Mouse (Mus musculus) c-Kit-positive CD71-positive TER-119-positive erythroid progenitor cells, embryonic 14.5 days (primary cell): ENCODE measurements around the gene Dcakd.
A peak's percentile ranks its signal among the peaks of the same experiment; 100 is the strongest.

Source experiments
- DNase-seq: peaks from one replicate; pipeline ENCODE4 v3.0.0-alpha.2; 2013; ENCODE audit warnings: low spot score

The Dcakd gene

DNA sequence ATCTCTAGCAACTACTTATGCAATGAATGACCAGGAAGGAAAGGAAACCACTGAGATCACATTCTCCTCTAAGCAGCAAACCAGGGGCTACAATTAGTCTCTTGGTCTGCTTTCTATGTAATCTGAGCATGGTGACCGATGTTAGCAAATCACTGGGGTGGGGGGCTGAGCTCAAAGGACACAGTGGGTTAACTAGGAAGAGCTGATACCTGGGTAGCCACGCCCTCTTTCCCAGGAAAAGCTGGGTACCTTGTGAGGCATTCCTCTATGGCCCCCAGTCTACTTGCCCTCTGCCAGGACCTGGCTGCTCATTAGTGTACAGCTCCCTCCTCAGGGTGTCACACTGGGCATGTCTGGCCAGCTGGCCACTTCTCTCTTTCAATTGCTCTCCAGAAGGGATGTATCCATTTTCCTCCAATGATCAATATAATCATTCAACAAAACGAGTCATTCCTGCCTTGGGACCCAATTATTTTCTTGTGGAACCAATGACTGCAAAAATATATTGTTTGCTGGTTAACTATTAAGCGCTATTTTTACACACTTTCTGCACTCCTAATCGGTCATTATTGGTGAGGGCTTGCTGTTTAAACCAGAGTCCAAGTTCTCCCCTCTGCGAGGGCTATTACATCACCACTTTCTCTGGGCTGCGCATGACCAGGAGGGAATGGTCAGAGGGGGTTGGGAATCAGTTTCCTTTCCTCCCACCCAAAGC is 21.7 kb downstream of the Dcakd start:
- no peak for DNase-seq

DNA sequence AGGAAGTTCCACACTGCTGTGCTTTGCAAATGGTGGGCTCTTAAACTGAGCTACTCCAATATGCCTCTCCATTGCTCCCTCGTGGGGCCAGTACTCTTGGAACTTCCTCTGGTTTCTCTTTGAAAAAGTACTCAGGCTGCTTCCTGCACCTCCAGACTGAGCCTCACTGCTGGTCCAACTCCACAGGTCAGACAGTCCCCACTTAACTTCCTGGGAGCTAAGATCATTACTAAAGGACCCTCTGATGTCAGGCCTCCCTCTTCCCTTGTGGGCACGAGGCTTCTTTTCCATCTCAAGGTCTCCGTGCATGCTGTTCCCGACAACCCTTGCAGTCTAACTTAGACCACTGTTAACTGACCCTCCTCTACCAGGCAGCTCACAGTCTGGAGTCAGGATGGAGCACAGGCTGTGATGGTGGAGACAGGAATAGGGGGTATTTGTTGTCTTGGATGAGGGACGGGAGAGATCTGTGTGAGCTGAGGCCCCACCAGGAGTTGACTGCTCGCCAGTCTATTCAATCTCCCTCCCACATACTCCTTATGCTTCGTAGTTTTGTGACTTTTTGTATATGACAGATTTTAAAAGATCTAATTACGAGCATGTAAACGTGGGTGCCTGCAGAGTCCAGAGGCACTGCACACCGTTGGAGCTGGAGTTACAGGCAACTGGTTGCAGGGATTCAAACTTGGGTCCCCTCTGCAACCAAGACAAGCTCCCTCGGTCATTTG is 22.7 kb downstream of the Dcakd start:
- no peak for DNase-seq

DNA sequence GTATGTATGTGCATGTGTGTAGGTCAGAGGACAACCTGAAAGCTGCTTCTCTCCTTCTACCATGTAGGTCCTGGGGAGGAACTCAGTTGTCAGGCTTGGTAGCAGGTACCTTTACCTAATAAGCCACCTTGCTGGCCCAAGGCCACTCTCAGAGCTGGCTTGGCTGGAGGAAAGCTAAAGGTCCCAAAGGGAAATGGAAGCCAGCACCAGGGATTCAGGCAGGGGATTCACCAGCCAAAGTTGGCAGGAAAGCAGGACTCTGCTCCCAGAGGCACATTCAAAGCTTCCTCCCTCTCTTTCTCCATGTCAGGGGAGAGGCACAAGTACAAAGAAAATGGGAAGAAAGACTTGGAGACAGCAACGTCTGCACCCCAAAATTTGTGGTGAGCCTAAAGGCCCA is 23.3 kb downstream of the Dcakd start:
- no peak for DNase-seq

DNA sequence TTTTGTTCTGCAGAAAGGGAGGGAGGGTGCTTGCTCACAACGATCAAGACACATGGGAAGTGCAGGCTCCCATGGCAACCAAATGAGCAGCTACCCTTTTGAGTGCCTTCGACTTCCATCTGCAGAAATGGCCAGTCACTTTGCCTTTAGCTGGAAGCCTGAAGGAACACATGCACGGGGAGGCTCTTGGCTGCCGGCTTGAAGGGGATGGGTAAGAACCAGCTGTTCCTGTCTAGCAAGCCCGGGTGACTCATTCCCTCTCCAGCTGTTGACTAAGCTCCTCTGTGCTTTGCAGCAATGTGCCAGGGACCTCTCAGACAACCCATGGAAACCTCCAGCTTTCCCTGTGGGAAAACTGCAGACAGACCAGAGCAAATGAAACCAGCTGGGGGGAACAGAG is 24.9 kb downstream of the Dcakd start:
- DNase-seq, result no peak

DNA sequence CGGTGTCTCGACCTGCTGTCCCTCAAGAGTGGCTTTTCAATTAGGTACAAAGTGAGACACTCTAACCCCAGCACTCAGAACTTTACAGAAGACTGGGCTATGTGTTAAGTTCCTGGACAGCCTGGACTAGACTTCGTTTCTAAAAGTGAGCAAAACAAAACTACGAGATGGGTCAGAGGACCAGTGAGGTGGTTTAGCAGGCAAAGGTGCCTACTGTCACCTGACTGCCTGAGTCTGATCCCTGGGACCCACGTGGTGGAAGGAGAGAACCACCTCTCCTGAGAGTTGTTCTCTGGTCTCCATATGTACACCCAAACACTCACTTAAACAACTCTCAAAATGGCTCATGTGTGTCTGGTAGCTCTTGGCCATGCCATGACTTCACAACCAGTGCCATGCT is 27.1 kb downstream of the Dcakd start:
- DNase-seq, result no peak

DNA sequence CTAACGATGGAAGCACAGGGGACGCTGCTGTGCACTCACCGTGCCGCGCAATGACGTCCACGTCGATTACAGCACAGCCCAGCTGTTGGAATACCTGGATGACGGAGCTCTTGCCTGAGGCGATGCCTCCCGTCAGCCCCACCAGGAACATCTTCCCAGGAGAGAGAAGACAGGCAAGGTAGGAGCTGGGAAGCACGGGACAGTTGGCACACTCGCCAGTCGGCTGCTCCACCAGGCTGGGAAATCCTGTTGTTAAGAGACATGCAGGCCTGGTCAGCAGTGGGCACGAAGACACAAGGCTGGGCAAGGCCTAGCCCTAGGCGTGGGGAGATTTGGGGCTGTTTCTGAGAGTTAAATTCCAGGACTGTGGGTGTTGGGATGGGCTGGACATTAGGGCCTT is 28.0 kb downstream of the Dcakd start:
- no peak for DNase-seq

DNA sequence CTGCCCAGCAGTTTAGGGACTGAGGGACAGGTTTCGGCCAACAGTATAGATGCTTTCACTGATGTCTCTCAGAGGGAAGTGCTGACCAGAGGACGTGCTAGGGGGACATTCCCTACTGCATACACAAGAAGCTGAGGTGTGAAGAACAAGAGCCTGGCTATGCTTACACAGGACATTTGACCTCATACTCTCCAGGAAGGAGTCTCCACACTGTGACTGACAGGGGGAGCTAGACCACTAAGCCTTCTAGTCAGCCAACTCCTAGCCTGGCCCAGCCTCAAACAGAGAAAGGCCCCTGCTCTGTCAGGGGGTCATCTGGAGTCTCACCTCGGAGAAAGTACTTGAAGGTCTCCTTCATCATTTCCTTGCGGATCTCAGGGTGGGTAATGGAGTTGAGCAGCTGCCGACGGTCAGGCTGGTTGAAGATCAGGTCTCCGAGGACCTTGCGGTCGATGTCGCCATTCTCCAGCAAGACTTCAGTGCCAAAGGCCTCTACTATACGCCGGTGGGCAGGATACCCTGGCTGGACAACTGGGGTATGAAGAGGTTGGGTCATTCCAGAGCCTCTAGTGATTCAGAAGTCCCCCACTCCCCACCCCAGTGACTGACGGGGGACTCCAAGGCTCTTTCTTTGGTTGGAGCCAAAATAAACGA is 28.7 kb downstream of the Dcakd start:
- no peak for DNase-seq

DNA sequence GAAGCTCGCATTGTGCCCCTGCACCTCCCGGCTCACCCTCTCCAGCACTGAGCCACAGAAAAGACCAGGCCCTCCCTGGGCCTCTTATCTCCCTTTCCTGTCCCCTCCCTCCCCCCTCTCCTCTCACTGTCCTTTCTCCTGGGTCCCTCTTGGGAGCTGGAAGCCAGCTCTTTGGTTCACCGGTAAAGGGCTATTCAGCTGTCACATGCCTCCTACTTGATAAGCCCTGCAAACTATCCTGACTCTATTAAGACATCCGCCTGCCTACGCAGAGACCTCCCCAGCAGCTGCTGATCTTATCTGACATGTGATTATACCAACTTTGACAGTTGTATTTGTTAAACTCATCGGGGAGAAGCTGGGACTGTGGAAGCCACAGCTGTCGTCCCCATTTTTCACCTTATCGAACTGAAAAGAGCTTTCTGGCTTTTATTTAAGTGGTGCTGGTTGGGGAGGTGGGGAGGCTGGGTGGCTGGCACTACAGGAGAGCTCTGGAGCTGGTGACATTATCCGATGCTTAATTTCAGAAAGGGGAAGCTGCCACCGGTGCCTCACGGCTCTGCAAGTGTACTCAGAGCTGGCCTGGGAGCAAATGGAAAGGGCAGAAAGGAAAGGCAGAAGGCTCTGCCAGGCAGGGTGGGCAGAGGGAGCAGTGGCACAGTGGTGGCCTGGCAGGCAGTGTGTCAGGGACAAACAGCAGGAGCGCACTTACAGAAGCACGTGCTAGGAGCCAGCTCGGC is 29.4 kb downstream of the Dcakd start:
- peak; percentile 34 for DNase-seq

DNA sequence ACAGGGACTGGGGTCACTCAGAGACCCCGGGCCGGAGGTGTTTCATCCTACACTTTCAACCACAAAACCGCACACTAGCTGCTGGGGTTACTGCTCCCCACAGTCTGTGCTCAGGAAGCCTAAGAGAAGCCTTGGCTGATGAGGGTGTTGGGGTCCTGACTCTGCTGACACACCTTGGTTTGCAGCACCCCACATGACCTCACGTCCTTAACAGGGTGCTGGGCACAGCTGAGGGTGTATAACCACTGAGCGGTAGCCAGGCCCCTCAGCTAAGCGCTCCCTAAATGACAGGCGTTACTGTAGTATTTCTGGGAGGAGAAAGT is 29.9 kb downstream of the Dcakd start:
- DNase-seq, result no peak

DNA sequence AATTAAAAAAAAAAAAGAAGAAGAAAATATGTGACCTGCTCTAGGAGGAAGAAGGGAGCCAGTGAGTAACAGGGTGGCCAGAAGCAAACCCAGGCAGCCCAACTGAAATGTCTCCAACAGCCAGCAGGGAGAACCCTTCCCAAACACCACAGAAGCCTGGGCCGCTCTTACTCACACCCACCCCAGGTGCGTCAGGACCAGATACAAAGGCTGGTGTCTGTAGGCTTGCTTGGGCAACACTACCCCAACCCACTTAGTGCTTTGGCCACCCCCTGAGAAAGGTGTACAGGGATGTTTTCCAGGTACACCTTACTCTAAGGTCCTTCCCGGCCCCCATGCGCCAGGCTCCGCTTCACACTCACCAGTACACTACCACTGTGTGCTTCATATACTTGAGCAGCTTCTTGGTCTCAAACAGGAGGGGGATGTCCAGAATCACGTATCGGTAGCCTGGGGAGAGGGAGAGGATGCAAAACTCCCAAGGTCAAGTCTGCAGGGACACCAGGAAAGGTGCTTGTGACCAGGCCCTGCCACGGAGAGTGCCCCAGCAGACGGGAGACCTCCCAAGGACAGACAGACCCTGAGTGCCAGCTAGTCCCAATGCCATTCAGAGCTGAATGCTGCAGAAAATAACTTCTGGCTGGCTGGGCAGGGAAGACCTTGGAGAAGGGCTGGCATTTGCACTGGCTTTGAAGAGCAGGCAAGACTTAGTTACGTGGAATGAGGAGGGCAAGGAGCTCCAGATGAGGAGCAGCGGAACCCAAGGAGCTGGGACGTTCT is 31.0 kb downstream of the Dcakd start:
- DNase-seq, result no peak

DNA sequence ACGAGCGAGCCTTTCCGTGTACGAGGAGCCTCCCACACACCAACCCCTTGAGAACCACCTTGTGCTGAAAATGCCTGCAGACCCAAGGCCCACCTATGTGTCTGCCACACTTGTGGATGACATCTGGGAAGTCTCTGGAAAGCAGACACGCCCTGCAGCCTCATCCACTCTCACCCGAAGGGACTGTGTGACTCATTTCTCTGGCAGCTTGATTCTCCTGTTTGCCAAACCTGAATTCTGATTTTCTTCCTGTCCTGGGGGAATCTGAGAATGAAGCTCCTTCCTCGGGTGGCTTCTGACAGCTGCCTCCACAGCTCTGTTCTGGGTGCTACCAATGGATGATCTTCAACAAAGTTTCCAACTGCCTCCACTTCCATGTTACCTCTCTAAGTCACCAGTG is 31.7 kb downstream of the Dcakd start:
- no peak for DNase-seq

DNA sequence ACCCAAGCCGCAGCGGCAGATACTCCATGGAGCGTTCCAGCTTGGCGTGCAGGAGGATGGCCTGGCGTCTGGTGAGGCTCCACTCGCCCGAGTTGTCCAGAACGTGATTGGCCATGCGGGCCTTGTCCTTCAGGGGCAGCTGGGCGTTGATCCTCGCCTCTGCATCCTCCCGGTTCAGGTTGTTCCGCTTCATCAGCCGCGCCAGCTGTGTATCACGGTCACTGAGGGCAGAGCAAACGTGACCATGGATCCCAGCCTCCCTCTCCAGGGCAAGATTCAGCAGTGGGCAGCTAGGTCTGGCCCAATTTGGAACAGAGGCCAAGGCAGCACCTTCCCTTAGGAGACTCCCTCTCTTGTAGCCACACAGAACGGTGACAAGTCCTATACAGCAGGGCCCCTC is 33.2 kb downstream of the Dcakd start:
- no peak for DNase-seq

DNA sequence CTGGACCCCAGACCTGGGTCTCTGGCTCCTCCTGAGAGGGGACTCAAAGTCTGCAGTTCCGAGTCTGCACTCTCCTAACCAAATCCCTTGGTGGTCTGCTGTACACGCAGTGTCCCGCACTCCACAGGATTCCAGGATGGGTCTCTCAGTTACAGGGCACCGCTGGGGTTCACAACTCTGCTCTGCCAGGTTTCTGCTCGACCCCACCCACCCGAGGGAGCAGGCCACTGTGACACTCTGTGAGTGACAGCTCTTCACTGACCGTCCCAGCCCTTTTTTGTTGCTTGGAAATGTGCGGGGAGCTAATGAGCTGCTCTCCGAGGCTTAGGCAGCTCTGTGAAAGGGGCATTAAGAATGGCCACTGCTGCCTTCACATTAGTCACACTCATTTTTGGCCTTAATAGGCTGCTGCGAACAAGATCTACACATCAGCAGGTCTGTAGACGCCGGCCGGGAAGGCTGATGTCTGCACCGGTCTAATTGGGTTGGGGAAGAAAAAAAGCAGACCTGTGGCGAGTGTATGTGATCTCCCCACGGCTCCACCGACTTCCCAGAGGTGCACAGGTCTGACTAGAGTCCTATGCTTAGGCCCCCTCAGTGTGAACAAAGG is 34.6 kb downstream of the Dcakd start:
- no peak for DNase-seq

DNA sequence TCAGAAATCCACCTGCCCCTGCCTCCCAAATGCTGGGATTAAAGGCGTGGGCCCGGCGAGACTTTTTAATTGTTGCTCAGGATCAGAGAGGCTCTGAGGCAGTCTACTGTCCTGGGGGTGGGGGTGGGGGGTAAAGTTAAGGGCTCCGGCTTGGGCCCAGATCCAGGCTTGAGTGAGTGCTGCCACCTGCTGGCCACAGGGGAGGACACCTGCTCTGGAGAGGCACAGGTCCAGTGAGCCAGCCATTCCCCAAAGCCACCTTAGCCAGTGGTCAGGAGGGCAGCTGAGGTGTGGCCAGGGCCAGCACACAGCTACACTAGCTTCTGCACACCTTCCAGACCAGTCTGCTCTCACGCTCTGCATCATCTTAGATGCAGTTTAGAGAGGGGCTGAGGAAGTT is 35.2 kb downstream of the Dcakd start:
- DNase-seq, result peak; percentile 48

DNA sequence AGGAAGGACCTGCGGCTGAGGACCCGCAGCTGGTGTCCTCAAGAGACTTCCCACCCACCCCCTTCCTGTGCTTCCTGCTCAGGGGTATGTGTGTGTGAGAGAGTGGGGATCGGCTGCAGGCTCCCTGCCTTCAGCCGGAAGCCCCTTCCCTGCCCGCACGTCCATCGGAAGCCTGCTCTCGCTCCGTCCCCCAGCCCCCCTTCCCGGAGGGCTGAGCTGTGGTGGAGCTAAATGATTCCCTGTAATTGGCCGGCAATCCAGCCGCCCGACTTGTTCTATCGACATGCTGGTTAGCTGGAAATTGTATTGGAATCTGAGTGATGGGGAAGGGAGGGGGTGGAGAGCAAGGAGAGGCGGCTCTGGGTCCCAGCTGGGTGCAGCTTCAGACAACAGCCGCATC is 36.5 kb downstream of the Dcakd start:
- DNase-seq, result no peak

DNA sequence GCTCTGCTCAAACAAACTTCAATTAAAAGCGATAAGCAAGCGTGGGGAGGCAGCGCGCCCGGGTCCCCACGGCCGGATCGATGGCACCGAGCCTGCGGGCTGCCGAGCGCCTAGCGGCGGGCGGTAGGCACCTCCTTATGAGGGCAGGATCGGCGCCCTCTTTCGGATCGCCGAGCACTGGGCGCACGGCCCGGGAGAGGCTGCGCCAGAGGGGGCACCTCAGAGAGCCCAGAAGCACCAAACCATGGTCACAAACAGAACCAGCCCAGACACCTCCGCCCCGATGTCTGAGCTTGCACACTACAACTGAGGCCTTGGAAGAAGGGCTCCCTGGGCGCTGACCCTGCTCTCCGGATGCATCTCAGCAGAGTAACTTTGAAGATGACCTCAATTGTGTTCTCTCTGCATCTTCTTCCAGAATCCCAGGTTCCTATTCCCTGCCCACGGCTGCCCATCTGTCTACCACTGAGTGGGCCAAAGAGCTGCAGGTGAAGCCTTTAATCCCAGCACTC is 37.9 kb downstream of the Dcakd start:
- no peak for DNase-seq

DNA sequence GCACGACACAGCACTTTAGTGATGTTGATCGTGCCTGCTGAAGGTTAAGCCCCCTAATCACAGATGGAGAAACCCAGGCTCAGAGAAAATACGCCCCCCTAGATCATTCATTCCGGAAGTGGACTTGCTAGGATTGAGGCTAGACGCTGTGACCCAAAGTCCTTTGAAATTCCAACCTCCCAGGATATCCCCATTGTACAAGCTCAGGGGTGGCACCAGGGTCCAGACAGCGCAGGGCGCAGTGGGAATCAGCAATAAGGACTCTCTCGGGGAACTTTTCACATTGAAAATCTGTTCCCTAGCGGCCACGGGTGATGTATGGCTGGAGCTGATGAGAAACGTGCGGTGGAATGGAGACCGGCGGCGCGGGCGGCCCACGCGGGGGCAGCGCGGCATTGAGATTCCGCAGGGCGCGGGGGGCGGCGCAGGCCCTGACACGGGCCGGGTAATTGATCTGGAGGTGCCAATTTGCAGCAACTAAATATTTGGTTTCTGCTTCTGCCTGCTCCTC is 38.4 kb downstream of the Dcakd start:
- DNase-seq, result no peak

DNA sequence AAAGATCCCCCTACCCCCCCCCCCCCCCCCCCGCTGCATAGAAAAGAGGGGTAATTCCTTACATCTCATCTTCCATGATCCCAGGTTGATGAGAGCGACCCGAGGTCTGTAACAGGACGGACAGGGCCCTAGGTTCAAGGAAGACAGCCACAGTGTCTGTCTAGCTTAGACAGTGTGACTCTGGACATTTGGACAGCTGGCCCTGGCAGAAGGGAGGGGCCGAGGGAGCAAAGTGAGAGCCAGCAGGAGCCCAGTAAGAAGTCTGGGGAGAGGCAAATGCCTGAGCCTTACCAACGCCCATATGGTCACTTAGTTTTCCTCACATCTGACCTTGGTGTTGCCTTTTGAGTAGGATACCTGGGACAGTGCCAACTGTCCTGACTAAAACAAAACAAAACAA is 43.0 kb downstream of the Dcakd start:
- DNase-seq, result no peak

DNA sequence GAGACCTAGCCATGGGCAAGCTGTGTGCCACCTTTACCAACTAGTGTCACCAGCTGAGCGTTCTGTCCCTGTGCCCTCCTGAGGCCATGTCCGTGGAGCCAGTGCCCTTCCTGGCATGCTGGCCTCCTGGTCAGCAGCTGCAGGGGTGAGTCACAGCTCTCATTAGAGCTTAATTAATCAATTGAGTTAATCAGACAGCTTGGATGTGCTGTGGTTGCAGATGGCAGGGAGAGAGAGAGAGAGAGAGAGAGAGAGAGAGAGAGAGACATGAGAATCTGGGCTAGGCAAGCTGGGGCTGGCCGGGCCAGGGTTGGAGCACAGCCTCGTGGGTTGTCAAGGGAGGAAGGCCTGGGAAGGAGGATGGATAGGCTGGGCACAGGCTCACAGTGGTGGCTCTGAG is 43.5 kb downstream of the Dcakd start:
- DNase-seq, result no peak

DNA sequence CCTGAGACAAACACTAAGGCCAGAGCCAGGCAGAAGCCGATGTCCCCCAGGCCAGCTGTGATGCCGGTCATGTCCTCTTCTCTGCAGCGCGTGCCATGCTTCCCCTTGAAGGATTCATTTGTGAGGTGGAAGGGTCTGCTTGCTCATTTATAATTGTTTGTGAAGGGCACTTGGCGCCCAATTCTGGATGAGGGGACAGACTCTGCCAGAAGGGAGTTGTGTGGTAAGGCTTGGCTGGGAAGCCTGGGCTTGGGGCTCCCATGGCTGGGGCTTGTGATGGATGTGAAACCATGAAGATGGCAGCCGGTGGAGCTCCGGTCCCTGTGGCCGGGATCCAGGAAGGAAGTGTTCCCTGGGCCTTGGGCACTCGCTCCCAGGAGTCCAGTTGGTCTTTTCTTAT is 44.0 kb downstream of the Dcakd start:
- DNase-seq, result no peak
